Mouse (Mus musculus): ENCODE results near the gene Elf2. TPM values are rescaled to one million over a fixed set of nuclear protein-coding genes. Genes with fewer than 3 reads are reported as not detected.

The Elf2 gene
- 29.0 and 35.0 TPM in 2 replicates for polyA plus RNA-seq (2014; fragmentation: Nextera tagmentation; extraction: Ambion mirVana)

- peak within 1 kb of the TSS; percentile 98 for H3K4me3 ChIP-seq (replicated peaks; ENCODE audit: low read length)
- peak; percentile 78 for DNase-seq (ENCODE audit: low spot score)
- no peaks in the 10 kb centered on the region for H3K27me3 ChIP-seq (ENCODE audit: control insufficient read depth, insufficient read depth, low read length)
- peak within 1 kb of the TSS; percentile 95 for H3K9ac ChIP-seq
- H3K9me3 ChIP-seq (ENCODE audit: control insufficient read depth, low read length): no peaks in the 10 kb centered on the region
- ATAC-seq (ENCODE audit: low FRiP score): peak; percentile 82
- peaks cover 15% of the 10 kb centered on the region; the same call in 1 of the 2 replicates for H3K4me1 ChIP-seq (replicated peaks; ENCODE audit: control insufficient read depth, insufficient read depth, low read length)
- peak within 1 kb of the TSS; percentile 98 for H3K27ac ChIP-seq
- WGBS: 1% methylated on average over 56 of the region's 87 CpGs
- peak within 1 kb of the TSS; percentile 94 for H3K4me2 ChIP-seq (replicated peaks)
- no peaks in the 10 kb centered on the region for H3K36me3 ChIP-seq (replicated peaks; ENCODE audit: control insufficient read depth, insufficient read depth)
Measured at GRCm38 (mm10) chr3:51340552-51341267, at the start of gene Elf2. Elf2 (minus strand) TSS chr3:51340663.

- 7% methylated on average over 13 of the region's 13 CpGs for WGBS
- Histone ChIP-seq H3K4me3 (replicated peaks; ENCODE audit: low read length) (no peak overlapping the region), H3K4me2 (replicated peaks) (peak overlapping the region; percentile 36), H3K27ac (no peak overlapping the region), H3K9me3 (ENCODE audit: control insufficient read depth, low read length) (no peaks in the 10 kb centered on the region), H3K9ac (peak overlapping the region; percentile 26; the same call in 1 of the 2 replicates), H3K4me1 (replicated peaks; ENCODE audit: control insufficient read depth, insufficient read depth, low read length) (no peaks in the 10 kb centered on the region), H3K36me3 (replicated peaks; ENCODE audit: control insufficient read depth, insufficient read depth) (no peaks in the 10 kb centered on the region), H3K27me3 (ENCODE audit: control insufficient read depth, insufficient read depth, low read length) (0 out of 2 replicates have a peak, but pooled peaks cover 4% of the 10 kb centered on the region)
- DNase-seq (ENCODE audit: low spot score) (no peak), ATAC-seq (ENCODE audit: low FRiP score) (no peak)
Measured at GRCm38 (mm10) chr3:51388904-51389303, 48.4 kb upstream of the Elf2 start.

GRCm38 (mm10) chr3:51387868-51388381 lies 47.5 kb upstream of the Elf2 start:
- Histone ChIP-seq H3K36me3 (replicated peaks; ENCODE audit: control insufficient read depth, insufficient read depth) (no peaks in the 10 kb centered on the region), H3K4me2 (replicated peaks) (no peak overlapping the region), H3K27me3 (ENCODE audit: control insufficient read depth, insufficient read depth, low read length) (0 out of 2 replicates have a peak, but pooled peaks cover 4% of the 10 kb centered on the region), H3K4me1 (replicated peaks; ENCODE audit: control insufficient read depth, insufficient read depth, low read length) (no peaks in the 10 kb centered on the region), H3K27ac (no peak overlapping the region), H3K9me3 (ENCODE audit: control insufficient read depth, low read length) (no peaks in the 10 kb centered on the region), H3K9ac (no peak overlapping the region), H3K4me3 (replicated peaks; ENCODE audit: low read length) (no peak overlapping the region)
- ATAC-seq (ENCODE audit: low FRiP score) (no peak), DNase-seq (ENCODE audit: low spot score) (no peak)
- 59% methylated on average over 8 of the region's 8 CpGs for WGBS

GRCm38 (mm10) chr3:51387134-51387451 lies 46.6 kb upstream of the Elf2 start:
- Histone ChIP-seq H3K36me3 (replicated peaks; ENCODE audit: control insufficient read depth, insufficient read depth) (no peaks in the 10 kb centered on the region), H3K9me3 (ENCODE audit: control insufficient read depth, low read length) (no peaks in the 10 kb centered on the region), H3K27ac (no peak overlapping the region), H3K4me3 (replicated peaks; ENCODE audit: low read length) (no peak overlapping the region), H3K9ac (no peak overlapping the region), H3K4me1 (replicated peaks; ENCODE audit: control insufficient read depth, insufficient read depth, low read length) (no peaks in the 10 kb centered on the region), H3K27me3 (ENCODE audit: control insufficient read depth, insufficient read depth, low read length) (0 out of 2 replicates have a peak, but pooled peaks cover 4% of the 10 kb centered on the region), H3K4me2 (replicated peaks) (no peak overlapping the region)
- ATAC-seq (ENCODE audit: low FRiP score) (no peak), DNase-seq (ENCODE audit: low spot score) (no peak)
- 79% methylated on average over 3 of the region's 3 CpGs for WGBS

GRCm38 (mm10) chr3:51386441-51387133 lies 46.1 kb upstream of the Elf2 start:
- no peaks in the 10 kb centered on the region for H3K9me3 ChIP-seq (ENCODE audit: control insufficient read depth, low read length)
- no peaks in the 10 kb centered on the region for H3K4me1 ChIP-seq (replicated peaks; ENCODE audit: control insufficient read depth, insufficient read depth, low read length)
- H3K4me3 ChIP-seq (replicated peaks; ENCODE audit: low read length): no peak overlapping the region
- H3K4me2 ChIP-seq (replicated peaks): no peak overlapping the region
- no peaks in the 10 kb centered on the region for H3K36me3 ChIP-seq (replicated peaks; ENCODE audit: control insufficient read depth, insufficient read depth)
- DNase-seq (ENCODE audit: low spot score): no peak
- H3K9ac ChIP-seq: no peak overlapping the region
- 56% methylated on average over 12 of the region's 12 CpGs for WGBS
- no peak for ATAC-seq (ENCODE audit: low FRiP score)
- H3K27ac ChIP-seq: no peak overlapping the region
- H3K27me3 ChIP-seq (ENCODE audit: control insufficient read depth, insufficient read depth, low read length): 0 out of 2 replicates have a peak, but pooled peaks cover 4% of the 10 kb centered on the region

GRCm38 (mm10) chr3:51383409-51383808 lies 42.9 kb upstream of the Elf2 start:
- 0 out of 2 replicates have a peak, but pooled peaks cover 4% of the 10 kb centered on the region for H3K27me3 ChIP-seq (ENCODE audit: control insufficient read depth, insufficient read depth, low read length)
- WGBS: 43% methylated on average over 12 of the region's 12 CpGs
- no peaks in the 10 kb centered on the region for H3K4me1 ChIP-seq (replicated peaks; ENCODE audit: control insufficient read depth, insufficient read depth, low read length)
- H3K4me2 ChIP-seq (replicated peaks): no peak overlapping the region
- H3K9ac ChIP-seq: no peak overlapping the region
- H3K27ac ChIP-seq: no peak overlapping the region
- H3K36me3 ChIP-seq (replicated peaks; ENCODE audit: control insufficient read depth, insufficient read depth): no peaks in the 10 kb centered on the region
- H3K9me3 ChIP-seq (ENCODE audit: control insufficient read depth, low read length): no peaks in the 10 kb centered on the region
- no peak overlapping the region for H3K4me3 ChIP-seq (replicated peaks; ENCODE audit: low read length)
- ATAC-seq (ENCODE audit: low FRiP score): no peak
- no peak for DNase-seq (ENCODE audit: low spot score)

- 87% methylated on average over 2 of the region's 5 CpGs for WGBS
- no peaks in the 10 kb centered on the region for H3K9me3 ChIP-seq (ENCODE audit: control insufficient read depth, low read length)
- no peak overlapping the region for H3K4me3 ChIP-seq (replicated peaks; ENCODE audit: low read length)
- no peak overlapping the region for H3K27ac ChIP-seq
- H3K4me1 ChIP-seq (replicated peaks; ENCODE audit: control insufficient read depth, insufficient read depth, low read length): no peaks in the 10 kb centered on the region
- H3K36me3 ChIP-seq (replicated peaks; ENCODE audit: control insufficient read depth, insufficient read depth): no peaks in the 10 kb centered on the region
- H3K4me2 ChIP-seq (replicated peaks): no peak overlapping the region
- H3K9ac ChIP-seq: no peak overlapping the region
- no peak for ATAC-seq (ENCODE audit: low FRiP score)
- H3K27me3 ChIP-seq (ENCODE audit: control insufficient read depth, insufficient read depth, low read length): no peaks in the 10 kb centered on the region
- DNase-seq (ENCODE audit: low spot score): no peak
Measured at GRCm38 (mm10) chr3:51380660-51381014, 40.2 kb upstream of the Elf2 start.

- no peak overlapping the region for H3K27ac ChIP-seq
- DNase-seq (ENCODE audit: low spot score) (no peak), ATAC-seq (ENCODE audit: low FRiP score) (no peak)
- WGBS: 79% methylated on average over 5 of the region's 5 CpGs
- H3K4me3 ChIP-seq (replicated peaks; ENCODE audit: low read length): no peak overlapping the region
- H3K9me3 ChIP-seq (ENCODE audit: control insufficient read depth, low read length): no peaks in the 10 kb centered on the region
- H3K4me2 ChIP-seq (replicated peaks): no peak overlapping the region
- no peak overlapping the region for H3K9ac ChIP-seq
- no peaks in the 10 kb centered on the region for H3K4me1 ChIP-seq (replicated peaks; ENCODE audit: control insufficient read depth, insufficient read depth, low read length)
- no peaks in the 10 kb centered on the region for H3K36me3 ChIP-seq (replicated peaks; ENCODE audit: control insufficient read depth, insufficient read depth)
- no peaks in the 10 kb centered on the region for H3K27me3 ChIP-seq (ENCODE audit: control insufficient read depth, insufficient read depth, low read length)
Measured at GRCm38 (mm10) chr3:51379786-51380659, 39.6 kb upstream of the Elf2 start.

GRCm38 (mm10) chr3:51378665-51378946 lies 38.1 kb upstream of the Elf2 start:
- H3K27me3 ChIP-seq (ENCODE audit: control insufficient read depth, insufficient read depth, low read length): no peaks in the 10 kb centered on the region
- no peaks in the 10 kb centered on the region for H3K4me1 ChIP-seq (replicated peaks; ENCODE audit: control insufficient read depth, insufficient read depth, low read length)
- no peak overlapping the region for H3K27ac ChIP-seq
- H3K4me2 ChIP-seq (replicated peaks): 0 out of 2 replicates have a peak overlapping the region, but pooled peaks have one; percentile 37
- no peak overlapping the region for H3K9ac ChIP-seq
- no peaks in the 10 kb centered on the region for H3K36me3 ChIP-seq (replicated peaks; ENCODE audit: control insufficient read depth, insufficient read depth)
- WGBS: 91% methylated on average over 3 of the region's 3 CpGs
- H3K4me3 ChIP-seq (replicated peaks; ENCODE audit: low read length): no peak overlapping the region
- ATAC-seq (ENCODE audit: low FRiP score) (no peak), DNase-seq (ENCODE audit: low spot score) (no peak)
- no peaks in the 10 kb centered on the region for H3K9me3 ChIP-seq (ENCODE audit: control insufficient read depth, low read length)
